Mouse (Mus musculus) liver, embryonic 15.5 days (tissue): Measurements from ENCODE around the gene Map2. TPM values are rescaled to one million over a fixed set of nuclear protein-coding genes. Genes with fewer than 3 reads are reported as not detected.

Source experiments
- ATAC-seq: fragments of 200-750 bp; cut with Nextera tagmentation; 2 replicates; pipeline ENCODE4 v1.8.0; 2017; ENCODE audit warnings: moderate number of reproducible peaks, mild to moderate bottlenecking, moderate library complexity; ENCODE audit not compliant: insufficient read depth
- H3K27ac ChIP-seq: fragments of 300-500 bp; sonication (generic); replicated peaks from 2 replicates; pipeline ENCODE4 v1.5.1; 2015; ENCODE audit warnings: mild to moderate bottlenecking, inconsistent platforms
- H3K27me3 ChIP-seq: fragments of 300-500 bp; sonication (generic); 2 replicates; pipeline ENCODE4 v1.6.1; 2015; ENCODE audit warnings: mild to moderate bottlenecking, inconsistent platforms
- H3K36me3 ChIP-seq: fragments of 300-500 bp; sonication (generic); replicated peaks from 2 replicates; pipeline ENCODE4 v1.6.1; 2015; ENCODE audit warnings: moderate library complexity, mild to moderate bottlenecking, inconsistent platforms
- H3K4me1 ChIP-seq: fragments of 300-500 bp; sonication (generic); replicated peaks from 2 replicates; pipeline ENCODE4 v1.6.1; 2015; ENCODE audit warnings: inconsistent platforms
- H3K4me2 ChIP-seq: fragments of 300-500 bp; sonication (generic); 2 replicates; pipeline ENCODE4 v1.6.1; 2015; ENCODE audit warnings: moderate library complexity, mild to moderate bottlenecking, inconsistent platforms
- H3K4me3 ChIP-seq: fragments of 300-500 bp; sonication (generic); replicated peaks from 2 replicates; pipeline ENCODE4 v1.5.1; 2015; ENCODE audit warnings: mild to moderate bottlenecking, inconsistent platforms
- H3K9ac ChIP-seq: fragments of 300-500 bp; sonication (generic); 2 replicates; pipeline ENCODE4 v1.6.1; 2015; ENCODE audit warnings: moderate library complexity, mild to moderate bottlenecking, inconsistent platforms
- H3K9me3 ChIP-seq: fragments of 300-500 bp; sonication (generic); replicated peaks from 2 replicates; pipeline ENCODE4 v1.6.1; 2016; ENCODE audit warnings: inconsistent platforms
- WGBS: fragments of 180-500 bp; shearing (Covaris S2); methylation state at CpG from one replicate; pipeline ENCODE4 v1.1.7; 2015; ENCODE audit warnings: mixed read lengths; ENCODE audit not compliant: insufficient replicate concordance; 5-methylcytosine and 5-hydroxymethylcytosine counted together
- polyA plus RNA-seq: library from polyadenylated mRNA; unstranded; fragments of >200 nt; fragmentation: Nextera tagmentation; extraction: Ambion mirVana; gene quantifications from 2 replicates; pipeline ENCODE4 v1.2.1, GENCODE M21; 2015

Gene Map2
- polyA plus RNA-seq, 1 experiment from 2014 or later: 1.8 TPM

- WGBS: 1% methylated on average over 71 of the region's 83 CpGs
- Histone ChIP-seq H3K4me1 (no peaks in the 10 kb centered on the region), H3K27me3 (peaks cover 20% of the 10 kb centered on the region), H3K27ac (no peak within 1 kb of the TSS), H3K36me3 (no peaks in the 10 kb centered on the region), H3K4me2 (peak within 1 kb of the TSS; percentile 59), H3K9me3 (no peaks in the 10 kb centered on the region), H3K9ac (no peak within 1 kb of the TSS), H3K4me3 (peak within 1 kb of the TSS; percentile 37)
- peak; percentile 15; the same call in 1 of the 2 replicates for ATAC-seq
Observed at GRCm38 (mm10) chr1:66467821-66468703, 293.0 kb downstream of the Map2 start, which contains the start of gene Unc80. Gene Unc80, plus strand, starts transcription at chr1:66468367.

- no peak for ATAC-seq
- Histone ChIP-seq H3K36me3 (no peaks in the 10 kb centered on the region), H3K4me1 (no peaks in the 10 kb centered on the region), H3K27ac (no peak overlapping the region), H3K9ac (no peak overlapping the region), H3K9me3 (no peaks in the 10 kb centered on the region), H3K4me2 (no peak overlapping the region), H3K27me3 (peaks cover 20% of the 10 kb centered on the region), H3K4me3 (no peak overlapping the region)
- WGBS: 25% methylated on average over 3 of the region's 3 CpGs
Observed at GRCm38 (mm10) chr1:66468704-66469020, 293.6 kb downstream of the Map2 start.

DNA sequence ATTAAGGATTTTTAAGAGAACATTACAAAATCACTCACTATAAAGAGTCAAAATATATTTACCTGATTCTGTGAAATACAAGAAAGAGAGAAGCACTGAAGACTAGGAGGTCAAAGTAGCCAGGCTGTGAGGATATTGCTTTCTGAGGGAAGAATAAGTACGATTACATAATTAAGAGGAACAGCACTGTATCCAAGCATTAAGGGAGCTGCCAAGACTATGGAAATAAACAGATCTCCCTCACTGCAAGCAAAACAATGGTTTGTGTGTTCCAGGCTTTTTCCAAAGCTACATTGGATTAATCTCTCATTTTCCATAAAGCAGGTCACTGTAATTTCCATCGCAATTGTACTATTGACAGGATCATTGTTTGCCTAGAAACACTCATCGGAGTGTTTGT is 307.7 kb downstream of the Map2 start:
- Histone ChIP-seq H3K9me3 (no peaks in the 10 kb centered on the region), H3K27ac (no peak overlapping the region), H3K36me3 (no peaks in the 10 kb centered on the region), H3K27me3 (no peaks in the 10 kb centered on the region), H3K9ac (no peak overlapping the region), H3K4me3 (no peak overlapping the region), H3K4me2 (no peak overlapping the region), H3K4me1 (no peaks in the 10 kb centered on the region)
- 71% methylated on average over 3 of the region's 3 CpGs for WGBS
- ATAC-seq: no peak

Other genes with a start within 250 kb of the Map2 start
- gene Crygf, start 248.8 kb upstream of the Map2 start, polyA plus RNA-seq: not detected in 2 replicates